Mouse (Mus musculus) spleen, adult 12 weeks (tissue): ENCODE data around the gene Hoxc5.

Experiments used
- DNase-seq: peaks from one replicate; pipeline ENCODE4 v3.0.0; 2022; ENCODE audit warnings: low spot score

Gene Hoxc5

DNA sequence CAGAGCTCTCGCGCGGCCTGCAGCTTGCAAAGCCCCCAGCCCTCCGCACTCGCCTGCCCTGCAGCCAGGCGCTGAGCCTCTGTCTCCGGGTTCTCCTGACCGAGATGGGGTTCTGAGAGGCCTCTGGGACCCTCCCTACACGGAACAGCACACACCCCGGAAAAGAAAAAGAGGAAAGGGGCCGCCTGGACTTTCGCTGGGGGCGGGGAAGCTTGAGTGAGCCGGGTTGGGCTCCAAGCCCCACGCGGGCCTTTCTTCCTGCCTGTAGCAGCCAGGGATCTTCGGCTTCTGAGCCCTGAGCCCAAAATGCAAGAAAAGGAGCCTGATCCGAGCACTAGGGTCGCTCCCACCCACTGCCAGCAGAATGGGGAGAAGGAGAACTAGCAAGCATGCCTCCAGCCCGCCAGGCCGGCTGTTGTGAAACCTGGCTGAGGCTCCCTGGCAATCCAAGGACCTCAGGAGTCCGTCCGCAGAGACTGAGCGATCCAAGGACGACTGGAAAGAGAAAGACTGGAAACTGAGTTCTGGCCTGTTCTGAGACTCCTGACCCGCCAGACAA, 44.8 kb downstream of the Hoxc5 start:
- no peak for DNase-seq

DNA sequence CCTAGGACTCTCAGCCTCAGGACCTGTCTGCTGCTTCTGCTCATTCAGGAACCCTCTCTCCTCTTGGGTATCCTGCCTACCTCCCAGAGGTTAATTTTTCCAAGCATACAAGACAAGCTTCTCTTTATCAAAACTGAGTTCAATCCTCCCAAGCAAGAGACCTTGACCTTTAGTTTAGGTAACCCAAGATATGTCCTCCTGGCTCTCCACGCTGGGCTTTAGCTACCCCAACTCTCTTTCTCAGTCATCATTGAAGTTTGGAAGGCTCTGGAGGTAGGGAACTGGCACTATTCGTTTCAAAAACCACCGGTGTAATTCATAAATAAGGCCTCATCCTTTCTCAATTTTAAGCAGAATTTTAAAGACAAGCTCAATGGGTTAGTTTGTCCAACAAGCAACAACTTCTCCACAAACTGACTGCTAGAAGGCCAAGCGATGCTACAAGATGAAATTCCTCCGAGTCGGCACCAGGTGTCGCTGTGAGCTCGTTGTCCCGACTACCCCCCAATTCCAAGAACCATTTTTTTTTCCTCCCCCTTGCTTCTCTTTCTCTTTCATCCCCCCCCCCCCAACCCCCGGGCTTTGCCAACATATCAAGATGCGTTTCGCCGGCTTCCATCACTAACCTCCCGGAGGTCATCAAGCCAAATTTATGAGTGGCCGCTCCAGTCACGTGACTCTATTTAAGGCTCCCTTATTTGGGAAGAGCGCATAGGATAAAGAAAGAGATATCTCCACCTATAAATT, 46.2 kb downstream of the Hoxc5 start:
- DNase-seq, result no peak

GRCm38 (mm10) chr15:103014166-103015008, 47.1 kb downstream of the Hoxc5 start:
- no peak for DNase-seq

- no peak for DNase-seq
Measured at GRCm38 (mm10) chr15:103015009-103015399, 47.8 kb downstream of the Hoxc5 start.

GRCm38 (mm10) chr15:103015406-103016166, 48.3 kb downstream of the Hoxc5 start:
- DNase-seq, result no peak

DNA sequence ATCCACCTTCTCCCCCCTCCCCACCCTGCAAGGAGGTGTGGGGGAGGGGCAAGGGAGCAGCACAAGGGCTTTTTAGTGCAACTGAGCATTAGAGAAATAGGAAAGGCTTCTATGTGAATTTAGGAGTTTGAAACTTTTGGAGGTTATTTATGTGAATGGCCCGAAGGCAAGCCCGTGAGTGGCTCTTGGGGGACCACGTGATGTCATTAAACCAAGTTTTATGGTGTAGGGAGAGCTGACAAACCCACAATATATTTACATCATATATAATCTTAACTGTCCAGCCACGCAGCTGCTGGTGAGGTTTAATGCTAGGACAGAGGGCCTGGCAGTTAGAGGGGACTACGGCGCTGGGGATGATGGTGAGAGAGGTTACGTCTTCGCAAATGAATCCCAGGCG, 51.4 kb downstream of the Hoxc5 start, which contains the start of gene Hoxc4:
Hoxc4 (plus strand) TSS at position 299 of the 400 bp plus-strand sequence.
- no peak for DNase-seq

GRCm38 (mm10) chr15:103020899-103021418, 53.7 kb downstream of the Hoxc5 start:
- DNase-seq, result no peak

DNA sequence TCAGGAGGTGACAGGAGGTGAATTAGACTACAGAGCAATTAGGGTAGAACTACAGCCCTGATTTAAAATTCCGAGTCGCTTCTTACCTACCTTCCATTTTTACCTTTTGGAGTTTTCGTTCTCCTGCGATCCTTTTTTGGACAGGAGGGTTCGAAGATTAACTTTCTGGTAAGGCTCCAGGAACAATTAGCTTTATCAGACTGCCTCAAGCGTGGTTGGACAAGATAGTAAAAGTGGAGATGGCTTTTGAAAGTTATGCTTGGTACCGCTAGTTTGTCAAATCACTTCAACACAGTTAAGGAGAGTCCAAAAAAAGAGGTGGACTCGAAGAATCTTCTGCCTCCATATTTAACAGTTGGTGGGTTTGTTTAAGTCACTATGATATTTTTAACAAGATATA, 54.3 kb downstream of the Hoxc5 start:
- DNase-seq, result no peak

GRCm38 (mm10) chr15:103024131-103024530, 56.9 kb downstream of the Hoxc5 start:
- DNase-seq, result no peak

GRCm38 (mm10) chr15:103027266-103028235, 60.3 kb downstream of the Hoxc5 start:
- no peak for DNase-seq

GRCm38 (mm10) chr15:103028916-103029512, 61.8 kb downstream of the Hoxc5 start:
- DNase-seq, result no peak

- no peak for DNase-seq
Measured at GRCm38 (mm10) chr15:103030142-103030541, 62.9 kb downstream of the Hoxc5 start.

DNA sequence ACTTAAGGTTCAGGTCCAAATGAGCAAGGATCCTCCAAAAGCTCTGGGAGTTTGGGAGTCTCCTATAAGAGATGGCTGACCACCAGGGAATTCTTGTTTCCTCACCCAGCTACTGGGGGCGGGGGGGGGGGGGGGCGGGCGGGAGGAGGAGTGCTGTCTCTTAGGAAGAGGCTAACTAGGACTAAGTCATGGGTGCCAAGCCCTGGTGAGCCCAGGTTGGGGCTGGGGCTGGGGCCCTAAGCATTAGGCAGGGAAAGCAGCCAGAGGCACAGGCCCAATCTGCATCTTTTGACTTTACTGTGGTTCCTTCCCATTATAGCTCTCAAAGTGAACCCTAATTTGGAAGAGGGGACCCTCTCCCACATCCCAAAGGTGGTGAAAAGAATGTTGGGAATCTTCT, 64.9 kb downstream of the Hoxc5 start:
- DNase-seq, result no peak

GRCm38 (mm10) chr15:103032646-103033575, 65.7 kb downstream of the Hoxc5 start:
- DNase-seq, result no peak

GRCm38 (mm10) chr15:103034043-103034806, 67.0 kb downstream of the Hoxc5 start:
- no peak for DNase-seq

DNA sequence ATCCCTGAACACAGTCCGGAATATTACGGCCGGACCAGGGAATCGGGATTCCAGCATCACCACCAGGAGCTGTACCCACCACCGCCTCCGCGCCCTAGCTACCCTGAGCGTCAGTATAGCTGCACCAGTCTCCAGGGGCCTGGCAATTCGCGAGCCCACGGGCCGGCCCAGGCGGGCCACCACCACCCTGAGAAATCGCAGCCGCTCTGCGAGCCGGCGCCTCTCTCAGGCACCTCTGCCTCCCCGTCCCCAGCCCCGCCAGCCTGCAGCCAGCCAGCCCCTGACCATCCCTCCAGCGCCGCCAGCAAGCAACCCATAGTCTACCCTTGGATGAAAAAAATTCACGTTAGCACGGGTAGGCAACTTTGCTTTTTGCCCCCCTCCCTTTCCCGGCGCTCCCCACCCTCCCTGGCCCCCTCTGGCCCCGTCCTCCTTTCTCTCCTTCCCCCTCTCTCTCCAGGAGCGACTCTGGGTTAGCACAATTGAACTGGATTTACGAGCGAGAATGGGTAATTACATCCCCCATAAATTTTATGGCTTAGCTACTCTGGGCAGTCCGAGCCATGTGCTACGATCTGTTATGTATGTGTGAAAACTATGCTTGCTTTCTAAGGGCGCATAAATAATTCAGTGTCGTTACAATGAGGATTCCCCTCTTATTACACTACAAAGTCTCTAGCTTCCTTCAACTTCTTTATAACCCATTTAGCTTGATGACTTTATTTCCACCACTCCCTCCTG, 67.7 kb downstream of the Hoxc5 start:
- no peak for DNase-seq

DNA sequence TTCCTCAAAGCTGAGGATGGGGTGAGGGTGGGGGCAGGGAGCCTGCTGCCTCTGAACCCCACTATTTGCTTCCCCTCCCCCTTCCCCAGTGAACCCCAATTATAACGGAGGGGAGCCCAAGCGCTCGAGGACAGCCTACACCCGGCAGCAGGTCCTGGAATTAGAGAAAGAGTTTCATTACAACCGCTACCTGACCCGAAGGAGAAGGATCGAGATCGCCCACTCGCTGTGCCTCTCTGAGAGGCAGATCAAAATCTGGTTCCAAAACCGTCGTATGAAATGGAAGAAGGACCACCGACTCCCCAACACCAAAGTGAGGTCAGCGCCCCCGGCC, 68.3 kb downstream of the Hoxc5 start:
- DNase-seq, result no peak

DNA sequence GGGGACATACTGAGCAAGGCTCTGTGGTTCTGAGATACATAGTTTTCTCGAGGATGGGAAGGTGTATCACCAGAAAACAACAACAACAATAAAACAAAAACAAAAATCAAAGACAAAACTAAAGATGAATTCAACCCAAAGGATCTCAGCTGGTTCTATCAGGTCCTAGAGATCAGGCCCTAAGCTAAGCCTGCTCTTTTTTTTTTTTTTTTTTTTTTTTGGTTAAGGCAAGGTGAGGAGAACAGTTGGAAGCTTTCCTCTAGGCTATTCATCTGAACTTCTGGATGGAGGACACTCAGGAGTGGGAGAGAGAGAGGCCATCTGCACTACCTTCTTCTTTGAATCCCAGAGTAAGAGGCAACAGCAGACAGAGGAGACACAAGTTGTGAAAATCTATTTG, 70.3 kb downstream of the Hoxc5 start:
- DNase-seq, result no peak
